Mouse (Mus musculus) heart, postnatal 25 days (tissue): ENCODE measurements around the gene Slc19a3. TPM values are rescaled to one million over a fixed set of nuclear protein-coding genes. Genes with fewer than 3 reads are reported as not detected.

Experiments
- DNase-seq: peaks from one replicate; pipeline ENCODE4 v3.0.0; 2022; ENCODE audit warnings: low spot score
- intact Hi-C: fragments of 180-260 bp; cut with DNase I; formaldehyde crosslinking; loops from one replicate; pipeline ENCODE4 v1.15.1; 2025
- total RNA-seq, 2 experiments: library from RNA; stranded (reverse); gene quantifications; 2 replicates each; pipeline ENCODE4 v1.2.3; 2021

Gene Slc19a3
- total RNA-seq: under 1 TPM; 0.29 to 0.45 TPM

GRCm38 (mm10) chr1:83038109-83038672, at the start of gene Slc19a3:
TSS of gene Slc19a3 (minus strand) at chr1:83038448.
- intact Hi-C loops: no loop called here
- no peak for DNase-seq

- intact Hi-C loops: no loop called here
- no peak for DNase-seq
These were observed 46.5 kb upstream of the Slc19a3 start for GRCm38 (mm10) chr1:83084790-83085189.

- intact Hi-C loops: no loop called here
- no peak for DNase-seq
These were observed 38.8 kb upstream of the Slc19a3 start for GRCm38 (mm10) chr1:83077016-83077415.

- intact Hi-C loops: no loop called here
- DNase-seq: no peak
These were observed 38.1 kb upstream of the Slc19a3 start for GRCm38 (mm10) chr1:83076190-83076917.

- intact Hi-C loops: loop anchor here (2.0 kb wide), 1 partner anchor 289 kb away; no protein-coding TSS in a partner anchor
- DNase-seq: no peak
These were observed 37.4 kb upstream of the Slc19a3 start for GRCm38 (mm10) chr1:83075526-83076189.

GRCm38 (mm10) chr1:83067205-83067604, 29.0 kb upstream of the Slc19a3 start:
- DNase-seq: no peak
- intact Hi-C loops: loop anchor here (5.0 kb wide), 1 partner anchor 650 kb away; no protein-coding TSS in a partner anchor

GRCm38 (mm10) chr1:83066577-83066976, 28.3 kb upstream of the Slc19a3 start:
- DNase-seq: no peak
- intact Hi-C loops: loop anchor here (5.0 kb wide), 1 partner anchor 651 kb away; no protein-coding TSS in a partner anchor

GRCm38 (mm10) chr1:83064851-83065250, 26.6 kb upstream of the Slc19a3 start:
- DNase-seq: no peak
- intact Hi-C loops: loop anchor here (2.0 to 5.0 kb wide), 2 partner anchors 122 to 652 kb away; no protein-coding TSS in a partner anchor

GRCm38 (mm10) chr1:83060643-83061042, 22.4 kb upstream of the Slc19a3 start, which contains the start of gene Krtap28-13:
TSS of gene Krtap28-13 (plus strand) at chr1:83060930.
- intact Hi-C loops: no loop called here

GRCm38 (mm10) chr1:83059278-83059677, 21.0 kb upstream of the Slc19a3 start, which contains the start of gene A030005K14Rik:
TSS of gene A030005K14Rik (minus strand) at chr1:83059378.
- intact Hi-C loops: no loop called here

More at GRCm38 (mm10) chr1:83060643-83061042, 22.4 kb upstream of the Slc19a3 start, which contains the start of gene Krtap28-13:
- DNase-seq: no peak

GRCm38 (mm10) chr1:83058481-83058880, 20.2 kb upstream of the Slc19a3 start:
- DNase-seq: no peak
- intact Hi-C loops: no loop called here

More at GRCm38 (mm10) chr1:83059278-83059677, 21.0 kb upstream of the Slc19a3 start, which contains the start of gene A030005K14Rik:
- DNase-seq: no peak

- intact Hi-C loops: no loop called here
- DNase-seq: no peak
These were observed 6.7 kb upstream of the Slc19a3 start, which contains the start of gene Gm47969 for GRCm38 (mm10) chr1:83044882-83045427. TSS of gene Gm47969 (plus strand) at chr1:83044932.

GRCm38 (mm10) chr1:83042380-83042779, 4.1 kb upstream of the Slc19a3 start, which contains the start of gene Krtap28-10:
TSS of gene Krtap28-10 (minus strand) at chr1:83042480.
- no peak for DNase-seq
- intact Hi-C loops: no loop called here

- intact Hi-C loops: no loop called here
- DNase-seq: no peak
These were observed 832 bp upstream of the Slc19a3 start for GRCm38 (mm10) chr1:83039080-83039479.

GRCm38 (mm10) chr1:83036892-83037667, 1.2 kb downstream of the Slc19a3 start:
- DNase-seq: no peak
- intact Hi-C loops: no loop called here

- DNase-seq: no peak
- intact Hi-C loops: no loop called here
These were observed 3.7 kb downstream of the Slc19a3 start for GRCm38 (mm10) chr1:83034509-83034908.

GRCm38 (mm10) chr1:83032508-83032907, 5.7 kb downstream of the Slc19a3 start:
- intact Hi-C loops: no loop called here
- no peak for DNase-seq

GRCm38 (mm10) chr1:83031950-83032349, 6.3 kb downstream of the Slc19a3 start:
- no peak for DNase-seq
- intact Hi-C loops: no loop called here

GRCm38 (mm10) chr1:83016556-83016955, 21.7 kb downstream of the Slc19a3 start:
- intact Hi-C loops: no loop called here
- no peak for DNase-seq
